Mouse (Mus musculus) retina, postnatal 7 days (tissue): ENCODE results near the gene Plekhg3.

Experiments used
- DNase-seq: peaks from one replicate; pipeline ENCODE4 v3.0.0-alpha.2; 2012; ENCODE audit warnings: low read depth, low spot score

Gene Plekhg3

GRCm38 (mm10) chr12:76583454-76583853, 52.8 kb downstream of the Plekhg3 start:
- DNase-seq = no peak

- no peak for DNase-seq
These were observed 54.3 kb downstream of the Plekhg3 start for GRCm38 (mm10) chr12:76585028-76585427.

- DNase-seq = no peak
These were observed 56.7 kb downstream of the Plekhg3 start for GRCm38 (mm10) chr12:76587357-76587756.

- DNase-seq = no peak
These were observed 58.8 kb downstream of the Plekhg3 start for GRCm38 (mm10) chr12:76589531-76589930.

- no peak for DNase-seq
These were observed 60.3 kb downstream of the Plekhg3 start for GRCm38 (mm10) chr12:76591037-76591436.

- DNase-seq = peak; percentile 43
These were observed 61.5 kb downstream of the Plekhg3 start for GRCm38 (mm10) chr12:76592213-76592612.

- no peak for DNase-seq
These were observed 62.6 kb downstream of the Plekhg3 start for GRCm38 (mm10) chr12:76593254-76593653.

- no peak for DNase-seq
These were observed 63.2 kb downstream of the Plekhg3 start for GRCm38 (mm10) chr12:76593839-76594322.

GRCm38 (mm10) chr12:76594556-76594955, 63.9 kb downstream of the Plekhg3 start:
- DNase-seq = no peak

- DNase-seq = no peak
These were observed 65.1 kb downstream of the Plekhg3 start for GRCm38 (mm10) chr12:76595830-76596229.

GRCm38 (mm10) chr12:76596292-76597023, 65.8 kb downstream of the Plekhg3 start:
- DNase-seq = peak; percentile 64

- no peak for DNase-seq
These were observed 66.9 kb downstream of the Plekhg3 start for GRCm38 (mm10) chr12:76597577-76598100.

- no peak for DNase-seq
These were observed 67.7 kb downstream of the Plekhg3 start for GRCm38 (mm10) chr12:76598196-76598928.

GRCm38 (mm10) chr12:76603779-76604178, 73.1 kb downstream of the Plekhg3 start:
- DNase-seq = no peak

GRCm38 (mm10) chr12:76604546-76604945, 73.9 kb downstream of the Plekhg3 start:
- no peak for DNase-seq

GRCm38 (mm10) chr12:76605837-76606236, 75.1 kb downstream of the Plekhg3 start:
- DNase-seq = no peak

- DNase-seq = no peak
These were observed 77.5 kb downstream of the Plekhg3 start for GRCm38 (mm10) chr12:76608241-76608640.

- no peak for DNase-seq
These were observed 78.4 kb downstream of the Plekhg3 start for GRCm38 (mm10) chr12:76608997-76609565.

- DNase-seq = no peak
These were observed 81.9 kb downstream of the Plekhg3 start for GRCm38 (mm10) chr12:76612621-76613020.

- no peak for DNase-seq
These were observed 84.3 kb downstream of the Plekhg3 start for GRCm38 (mm10) chr12:76614868-76615579.

GRCm38 (mm10) chr12:76615580-76615937, 84.9 kb downstream of the Plekhg3 start:
- DNase-seq = no peak

GRCm38 (mm10) chr12:76618175-76618574, 87.5 kb downstream of the Plekhg3 start:
- no peak for DNase-seq
